Mouse (Mus musculus) forebrain, embryonic 14.5 days (tissue): ENCODE data around the gene Spag5. TPM values are rescaled to one million over a fixed set of nuclear protein-coding genes. Genes with fewer than 3 reads are reported as not detected.

Experiments
- ATAC-seq: fragments of 200-750 bp; cut with Nextera tagmentation; 2 replicates; pipeline ENCODE4 v1.8.0; 2017; ENCODE audit warnings: mild to moderate bottlenecking, moderate library complexity
- DNase-seq: peaks from one replicate; pipeline ENCODE4 v3.0.0-alpha.2; 2015; ENCODE audit warnings: low spot score
- H3K27ac ChIP-seq: fragments of 300-500 bp; sonication (generic); 2 replicates; pipeline ENCODE4 v1.5.1; 2014; ENCODE audit warnings: low read depth, mild to moderate bottlenecking, control low read depth, low read length, moderate library complexity
- H3K27me3 ChIP-seq: fragments of 300-500 bp; sonication (generic); replicated peaks from 2 replicates; pipeline ENCODE4 v1.6.1; 2014; ENCODE audit warnings: low read length, control low read depth, mixed read lengths; ENCODE audit not compliant: control insufficient read depth, insufficient read depth
- H3K36me3 ChIP-seq: fragments of 300-500 bp; sonication (generic); 2 replicates; pipeline ENCODE4 v1.6.1; 2014; ENCODE audit warnings: low read length, control low read depth; ENCODE audit not compliant: control insufficient read depth, insufficient read depth
- H3K4me1 ChIP-seq: fragments of 300-500 bp; sonication (generic); 2 replicates; pipeline ENCODE4 v1.6.1; 2014; ENCODE audit warnings: antibody characterized with exemption, low read length, control low read depth; ENCODE audit not compliant: control insufficient read depth, insufficient read depth
- H3K4me2 ChIP-seq: fragments of 300-500 bp; sonication (generic); 2 replicates; pipeline ENCODE4 v1.6.1; 2014; ENCODE audit warnings: mild to moderate bottlenecking, control low read depth, low read length
- H3K4me3 ChIP-seq: fragments of 300-500 bp; sonication (generic); 2 replicates; pipeline ENCODE4 v1.5.1; 2014; ENCODE audit warnings: low read depth, low read length, control low read depth
- H3K9ac ChIP-seq: fragments of 300-500 bp; sonication (generic); 2 replicates; pipeline ENCODE4 v1.6.1; 2014; ENCODE audit warnings: mild to moderate bottlenecking, low read length, control low read depth, moderate library complexity
- H3K9me3 ChIP-seq: fragments of 300-500 bp; sonication (generic); replicated peaks from 2 replicates; pipeline ENCODE4 v1.6.1; 2016; ENCODE audit warnings: low read length, control low read depth, mixed read lengths; ENCODE audit not compliant: control insufficient read depth
- WGBS: fragments of 180-500 bp; shearing (Covaris S2); extraction: QIAGEN DNeasy Blood & Tissue Kit; methylation state at CpG from one replicate; pipeline ENCODE4 v1.1.7; 2014; 5-methylcytosine and 5-hydroxymethylcytosine counted together
- polyA plus RNA-seq: library from polyadenylated mRNA; unstranded; fragments of >200 nt; fragmentation: Nextera tagmentation; extraction: Ambion mirVana; gene quantifications from 2 replicates; pipeline ENCODE4 v1.2.1, GENCODE M21; 2014

Gene Spag5
- 21.5 and 25.4 TPM in 2 replicates for polyA plus RNA-seq

- no peaks in the 10 kb centered on the region for H3K9me3 ChIP-seq
- peak within 1 kb of the TSS; percentile 92 for H3K4me2 ChIP-seq
- WGBS: under 1% methylated on average over 49 of the region's 49 CpGs
- H3K4me3 ChIP-seq: peak within 1 kb of the TSS; percentile 66
- peak within 1 kb of the TSS; percentile 60 for H3K27ac ChIP-seq
- H3K4me1 ChIP-seq: peaks cover 2% of the 10 kb centered on the region; the same call in 1 of the 2 replicates
- no peaks in the 10 kb centered on the region for H3K27me3 ChIP-seq
- peak within 1 kb of the TSS; percentile 71 for H3K9ac ChIP-seq
- peak; percentile 100 for ATAC-seq
- H3K36me3 ChIP-seq: peaks cover 23% of the 10 kb centered on the region
- peak; percentile 95 for DNase-seq
Measured at GRCm38 (mm10) chr11:78301357-78302084, at the start of gene Spag5. Gene Spag5 (plus strand): TSS chr11:78301529.

GRCm38 (mm10) chr11:78256618-78257017 is 44.7 kb upstream of the Spag5 start:
- no peaks in the 10 kb centered on the region for H3K4me1 ChIP-seq
- no peaks in the 10 kb centered on the region for H3K27me3 ChIP-seq
- DNase-seq (no peak), ATAC-seq (no peak)
- no peak overlapping the region for H3K9ac ChIP-seq
- WGBS: 92% methylated on average over 1 of the region's 1 CpGs
- H3K36me3 ChIP-seq: peaks cover 40% of the 10 kb centered on the region
- no peak overlapping the region for H3K4me3 ChIP-seq
- H3K4me2 ChIP-seq: no peak overlapping the region
- no peaks in the 10 kb centered on the region for H3K9me3 ChIP-seq
- no peak overlapping the region for H3K27ac ChIP-seq

- H3K9ac ChIP-seq: no peak overlapping the region
- peaks cover 28% of the 10 kb centered on the region for H3K36me3 ChIP-seq
- no peaks in the 10 kb centered on the region for H3K9me3 ChIP-seq
- no peaks in the 10 kb centered on the region for H3K27me3 ChIP-seq
- H3K4me3 ChIP-seq: peak overlapping the region; percentile 79
- WGBS: 100% methylated on average over 2 of the region's 2 CpGs
- no peak overlapping the region for H3K27ac ChIP-seq
- H3K4me1 ChIP-seq: peaks cover 7% of the 10 kb centered on the region; the same call in 1 of the 2 replicates
- no peak for ATAC-seq
- peak overlapping the region; percentile 75 for H3K4me2 ChIP-seq
- no peak for DNase-seq
Measured at GRCm38 (mm10) chr11:78260489-78261258, 40.7 kb upstream of the Spag5 start.

GRCm38 (mm10) chr11:78261380-78262352 is 39.7 kb upstream of the Spag5 start, which contains the start of gene 2610507B11Rik:
Gene 2610507B11Rik (plus strand): TSS chr11:78261752.
- Histone ChIP-seq H3K4me3 (peak within 1 kb of the TSS; percentile 79), H3K27ac (peak within 1 kb of the TSS; percentile 78), H3K4me1 (peaks cover 7% of the 10 kb centered on the region; the same call in 1 of the 2 replicates), H3K9me3 (no peaks in the 10 kb centered on the region), H3K9ac (peak within 1 kb of the TSS; percentile 85), H3K4me2 (peak within 1 kb of the TSS; percentile 75), H3K27me3 (no peaks in the 10 kb centered on the region), H3K36me3 (peaks cover 32% of the 10 kb centered on the region)
- under 1% methylated on average over 83 of the region's 115 CpGs for WGBS
- DNase-seq: peak; percentile 95
- peak; percentile 97 for ATAC-seq

- Histone ChIP-seq H3K36me3 (peaks cover 41% of the 10 kb centered on the region), H3K27me3 (no peaks in the 10 kb centered on the region), H3K9ac (peak overlapping the region; percentile 85; the same call in 1 of the 2 replicates), H3K4me3 (peak overlapping the region; percentile 79), H3K9me3 (no peaks in the 10 kb centered on the region), H3K4me1 (peaks cover 7% of the 10 kb centered on the region; the same call in 1 of the 2 replicates), H3K4me2 (peak overlapping the region; percentile 75), H3K27ac (no peak overlapping the region)
- DNase-seq (peak; percentile 76), ATAC-seq (no peak)
- 4% methylated on average over 8 of the region's 8 CpGs for WGBS
Measured at GRCm38 (mm10) chr11:78262550-78262949, 38.8 kb upstream of the Spag5 start.

- DNase-seq (no peak), ATAC-seq (no peak)
- Histone ChIP-seq H3K4me2 (no peak overlapping the region), H3K27ac (no peak overlapping the region), H3K27me3 (no peaks in the 10 kb centered on the region), H3K36me3 (peaks cover 68% of the 10 kb centered on the region), H3K4me3 (no peak overlapping the region), H3K9me3 (no peaks in the 10 kb centered on the region), H3K9ac (no peak overlapping the region), H3K4me1 (peaks cover 7% of the 10 kb centered on the region; the same call in 1 of the 2 replicates)
- WGBS: 95% methylated on average over 6 of the region's 6 CpGs
Measured at GRCm38 (mm10) chr11:78265571-78265970, 35.8 kb upstream of the Spag5 start.

GRCm38 (mm10) chr11:78271986-78272385 is 29.3 kb upstream of the Spag5 start:
- H3K27me3 ChIP-seq: no peaks in the 10 kb centered on the region
- no peaks in the 10 kb centered on the region for H3K4me1 ChIP-seq
- DNase-seq (no peak), ATAC-seq (no peak)
- WGBS: 86% methylated on average over 13 of the region's 13 CpGs
- H3K4me3 ChIP-seq: no peak overlapping the region
- H3K9me3 ChIP-seq: no peaks in the 10 kb centered on the region
- no peak overlapping the region for H3K4me2 ChIP-seq
- peaks cover 94% of the 10 kb centered on the region for H3K36me3 ChIP-seq
- no peak overlapping the region for H3K27ac ChIP-seq
- H3K9ac ChIP-seq: no peak overlapping the region

- Histone ChIP-seq H3K4me3 (no peak overlapping the region), H3K9ac (no peak overlapping the region), H3K27me3 (no peaks in the 10 kb centered on the region), H3K36me3 (peaks cover 97% of the 10 kb centered on the region), H3K27ac (no peak overlapping the region), H3K4me2 (no peak overlapping the region), H3K4me1 (no peaks in the 10 kb centered on the region), H3K9me3 (no peaks in the 10 kb centered on the region)
- WGBS: 97% methylated on average over 1 of the region's 1 CpGs
- DNase-seq (no peak), ATAC-seq (no peak)
Measured at GRCm38 (mm10) chr11:78275596-78275995, 25.7 kb upstream of the Spag5 start.
